Mouse (Mus musculus): ENCODE data around the gene Cdc42bpb.
A peak's percentile ranks its signal among the peaks of the same experiment; 100 is the strongest.

The Cdc42bpb gene

DNA sequence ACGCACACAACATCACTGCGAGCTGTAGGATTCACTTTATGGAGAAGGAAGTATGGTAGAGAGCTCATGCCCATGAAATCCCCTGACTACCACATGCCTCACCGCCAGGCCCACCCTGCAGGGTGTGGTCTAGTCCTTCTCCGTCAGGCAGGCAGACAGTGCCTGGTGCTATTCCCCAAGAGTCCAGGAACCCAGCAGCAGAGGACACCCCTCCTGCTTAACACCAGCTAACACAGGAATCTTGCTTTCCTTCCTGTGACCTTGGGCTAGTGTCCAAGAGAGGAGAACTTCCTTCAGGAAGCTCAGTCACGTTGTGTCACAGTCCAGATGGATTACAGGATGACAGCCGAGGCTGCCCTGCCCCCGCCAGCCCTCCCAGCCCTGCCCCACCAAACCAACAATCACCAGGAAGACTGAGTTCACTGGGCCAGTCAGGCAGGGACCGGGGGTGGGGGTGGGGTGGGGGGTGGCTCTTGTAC, 9.2 kb upstream of the Cdc42bpb start:
- DNase-seq (ENCODE audit: low read depth, low spot score): peak; percentile 11

DNA sequence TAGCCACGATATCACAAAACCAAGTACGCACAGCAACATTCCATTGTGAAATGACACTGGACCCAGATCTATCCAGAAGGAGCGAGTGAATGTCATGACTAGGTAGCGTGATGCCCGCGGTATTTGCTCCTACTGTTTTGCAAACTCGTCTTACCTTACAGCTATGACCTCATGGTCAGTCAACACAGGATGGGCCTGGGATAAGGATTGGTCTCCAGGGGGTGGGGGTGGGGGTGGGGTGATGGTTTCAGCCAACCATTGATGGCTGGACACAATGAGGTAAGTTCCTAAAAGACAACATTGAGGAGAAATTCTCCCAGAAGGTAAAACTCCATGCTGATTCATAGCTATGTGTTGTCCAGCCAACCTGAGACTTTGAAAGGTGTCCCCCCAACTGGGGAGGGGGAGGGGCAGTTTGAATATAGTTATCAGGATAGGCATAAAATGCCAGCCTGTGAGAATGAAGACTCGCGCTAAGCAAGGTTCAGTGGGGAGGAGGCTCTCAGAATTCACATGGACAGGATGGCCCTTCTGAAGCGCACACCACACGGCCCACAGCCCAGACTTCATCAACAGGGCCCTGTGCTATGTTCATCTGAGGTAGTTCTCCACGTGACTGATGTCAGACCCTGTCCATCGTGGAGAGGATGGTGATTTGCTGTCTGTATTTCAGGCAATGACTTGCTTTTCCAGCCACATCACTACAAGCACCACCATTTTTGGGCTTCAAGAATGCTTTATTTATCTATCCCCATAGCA, 8.5 kb upstream of the Cdc42bpb start:
- DNase-seq (ENCODE audit: low read depth, low spot score): no peak

DNA sequence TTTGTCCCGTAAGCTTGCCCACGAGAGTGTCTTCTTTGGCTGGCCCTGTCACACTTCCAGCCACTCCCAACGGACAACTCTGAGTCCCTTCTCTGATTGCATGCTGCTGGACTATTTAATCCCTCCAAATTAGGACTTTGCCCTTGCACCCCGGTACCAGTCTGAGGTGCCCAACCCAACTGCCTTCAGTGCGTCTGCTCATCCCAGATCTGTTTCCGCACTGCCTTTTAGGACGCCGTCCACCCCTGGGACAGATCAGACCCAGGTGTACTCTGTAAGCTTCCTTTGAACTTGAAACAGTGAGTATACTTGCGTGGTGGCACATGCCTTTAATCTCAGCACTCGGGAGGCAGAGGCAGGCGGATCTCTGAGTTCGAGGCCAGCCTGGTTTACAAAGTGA, 1.3 kb upstream of the Cdc42bpb start:
- no peak for DNase-seq (ENCODE audit: low read depth, low spot score)

GRCm38 (mm10) chr12:111377986-111378490, 520 bp upstream of the Cdc42bpb start:
- DNase-seq (ENCODE audit: low read depth, low spot score): peak; percentile 21

GRCm38 (mm10) chr12:111376826-111377331, 639 bp downstream of the Cdc42bpb start:
- peak; percentile 14 for DNase-seq (ENCODE audit: low read depth, low spot score)

DNA sequence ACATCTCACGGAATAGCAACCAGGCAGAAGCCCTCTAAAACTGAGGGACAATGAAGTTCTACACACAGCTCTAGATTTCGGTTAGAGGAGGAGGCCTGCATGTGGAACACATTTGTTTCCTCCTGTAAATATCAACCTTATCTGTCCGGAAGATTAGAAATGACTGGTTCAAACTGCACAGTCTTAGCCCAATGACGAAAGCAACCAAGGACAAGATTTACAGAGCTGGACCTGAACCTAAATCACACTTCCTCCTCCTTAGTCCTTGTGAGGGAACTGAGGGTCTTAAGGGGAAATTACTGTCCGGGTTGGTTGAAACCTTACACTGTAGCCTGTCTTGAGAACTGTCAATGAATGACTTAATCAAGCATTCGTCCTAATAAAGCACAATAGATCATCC, 1.5 kb downstream of the Cdc42bpb start:
- no peak for DNase-seq (ENCODE audit: low read depth, low spot score)

GRCm38 (mm10) chr12:111375559-111375958, 2.0 kb downstream of the Cdc42bpb start:
- no peak for DNase-seq (ENCODE audit: low read depth, low spot score)

GRCm38 (mm10) chr12:111374727-111375126, 2.8 kb downstream of the Cdc42bpb start:
- no peak for DNase-seq (ENCODE audit: low read depth, low spot score)

DNA sequence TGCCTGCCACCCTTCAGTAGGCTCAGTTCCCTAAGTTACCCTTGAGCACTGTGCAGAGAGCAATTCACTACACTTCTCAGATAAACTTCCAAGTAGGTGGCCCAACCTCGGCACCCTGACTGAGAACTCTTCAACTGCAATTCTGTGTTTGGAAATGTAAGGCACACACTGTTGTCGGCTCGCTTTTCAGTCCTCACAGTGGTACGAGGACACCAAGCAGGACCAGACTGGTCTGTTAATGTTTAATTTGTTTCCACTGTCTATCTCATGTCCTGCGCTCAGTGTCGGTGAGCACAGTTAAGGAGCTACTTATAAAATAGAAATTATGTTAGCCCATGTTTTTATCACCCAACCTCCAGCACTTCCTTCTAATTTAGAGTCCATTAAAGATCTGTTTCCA, 4.1 kb downstream of the Cdc42bpb start:
- DNase-seq (ENCODE audit: low read depth, low spot score): no peak

GRCm38 (mm10) chr12:111371905-111372304, 5.6 kb downstream of the Cdc42bpb start:
- no peak for DNase-seq (ENCODE audit: low read depth, low spot score)

DNA sequence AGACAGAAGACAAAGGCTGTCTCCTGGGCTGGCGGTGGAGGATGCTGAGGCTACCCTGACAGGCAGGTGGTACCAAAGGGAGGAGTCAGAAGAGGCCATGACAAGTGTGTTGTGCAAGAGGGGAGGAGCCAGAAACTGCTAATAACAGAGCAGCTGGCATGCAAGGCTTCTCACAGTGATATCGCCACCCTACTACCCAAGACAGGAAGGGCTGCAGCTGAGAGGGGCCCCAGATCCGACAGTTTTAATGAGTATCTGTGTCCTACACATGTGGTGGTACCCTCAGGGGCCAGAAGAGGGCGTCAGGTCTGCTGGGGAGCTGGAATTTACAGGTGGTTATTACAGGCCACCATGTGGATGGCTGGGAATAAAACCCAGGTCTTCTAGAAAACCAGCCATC, 7.3 kb downstream of the Cdc42bpb start:
- DNase-seq (ENCODE audit: low read depth, low spot score): peak; percentile 11

DNA sequence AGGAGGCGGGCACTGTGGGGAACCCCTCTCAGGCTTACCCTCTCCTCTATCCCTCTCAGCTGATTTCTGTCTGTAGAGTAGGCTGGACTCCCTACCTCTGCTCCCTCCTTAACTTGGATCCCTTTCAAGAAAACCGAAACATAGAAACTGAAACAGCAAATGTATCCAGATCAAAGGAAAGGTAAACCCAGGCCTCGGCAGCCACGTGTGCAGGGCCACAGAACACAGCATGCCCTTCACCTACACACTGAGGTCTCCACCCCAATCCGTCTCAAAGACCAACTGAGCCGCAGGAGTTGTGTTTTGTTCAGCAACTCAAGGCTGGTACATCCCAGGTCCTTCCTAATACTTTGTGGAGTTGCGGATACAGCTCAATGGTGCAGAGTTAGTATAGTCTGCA, 10.5 kb downstream of the Cdc42bpb start:
- DNase-seq (ENCODE audit: low read depth, low spot score): no peak

- DNase-seq (ENCODE audit: low read depth, low spot score): no peak
Observed at GRCm38 (mm10) chr12:111364234-111364633, 13.3 kb downstream of the Cdc42bpb start.

GRCm38 (mm10) chr12:111361319-111362098, 16.0 kb downstream of the Cdc42bpb start:
- peak; percentile 61 for DNase-seq (ENCODE audit: low read depth, low spot score)

DNA sequence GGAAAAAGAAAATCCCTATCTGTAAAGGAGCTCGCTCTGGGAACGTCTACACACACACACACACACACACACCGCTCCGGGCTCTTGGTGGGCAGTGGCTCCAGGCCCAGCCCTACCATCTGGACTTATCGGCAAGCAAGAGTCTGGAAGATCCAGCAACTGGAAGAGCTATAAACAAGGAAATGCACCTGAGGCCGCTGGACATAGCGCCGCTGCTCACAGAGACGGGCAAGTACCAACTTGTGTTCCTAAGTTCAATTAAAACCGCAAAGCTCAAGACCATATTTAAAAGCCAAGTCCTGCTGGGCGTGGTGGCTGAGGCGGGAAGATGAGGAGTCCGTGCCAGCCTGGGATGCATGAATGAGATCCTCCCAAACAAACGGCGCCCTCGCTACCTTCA, 16.8 kb downstream of the Cdc42bpb start:
- peak; percentile 24 for DNase-seq (ENCODE audit: low read depth, low spot score)

DNA sequence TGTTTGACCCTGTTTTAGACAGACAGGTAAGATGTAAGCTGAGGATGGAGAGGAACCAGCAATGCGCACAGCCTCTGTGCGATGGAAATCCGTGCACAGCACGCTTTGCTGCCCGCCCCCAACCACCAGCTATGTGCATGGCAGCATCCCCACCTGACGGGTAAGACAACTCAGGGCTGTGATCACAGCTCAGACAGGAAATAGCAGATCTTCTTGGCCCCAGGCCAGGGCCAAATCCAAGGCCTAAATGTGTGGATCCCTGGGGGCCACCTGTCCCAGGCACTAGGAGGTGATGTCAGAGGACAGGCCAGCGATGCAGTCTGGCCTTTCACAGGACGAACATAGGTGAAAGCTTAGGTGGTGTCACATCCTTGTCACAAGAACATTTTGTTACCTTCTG, 21.3 kb downstream of the Cdc42bpb start:
- DNase-seq (ENCODE audit: low read depth, low spot score): no peak

DNA sequence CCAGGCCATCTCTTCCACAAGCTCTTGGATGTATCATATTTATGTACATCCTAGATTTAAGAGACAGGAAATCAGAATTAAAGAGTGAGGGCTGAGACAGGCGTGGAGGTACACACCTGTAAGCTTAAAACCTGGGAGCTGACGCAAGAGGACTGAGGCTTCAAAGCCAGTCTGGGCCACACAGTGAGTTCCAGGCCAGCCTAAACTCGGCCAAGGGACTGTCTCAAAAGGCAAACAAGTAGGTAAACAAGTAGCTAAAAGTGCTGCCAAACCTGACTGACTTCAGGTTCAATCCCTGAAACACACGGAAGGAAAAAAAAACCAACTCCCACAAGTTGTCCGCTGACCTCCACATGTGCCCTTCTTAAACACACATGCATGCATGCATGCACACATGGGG, 23.4 kb downstream of the Cdc42bpb start:
- DNase-seq (ENCODE audit: low read depth, low spot score): no peak

DNA sequence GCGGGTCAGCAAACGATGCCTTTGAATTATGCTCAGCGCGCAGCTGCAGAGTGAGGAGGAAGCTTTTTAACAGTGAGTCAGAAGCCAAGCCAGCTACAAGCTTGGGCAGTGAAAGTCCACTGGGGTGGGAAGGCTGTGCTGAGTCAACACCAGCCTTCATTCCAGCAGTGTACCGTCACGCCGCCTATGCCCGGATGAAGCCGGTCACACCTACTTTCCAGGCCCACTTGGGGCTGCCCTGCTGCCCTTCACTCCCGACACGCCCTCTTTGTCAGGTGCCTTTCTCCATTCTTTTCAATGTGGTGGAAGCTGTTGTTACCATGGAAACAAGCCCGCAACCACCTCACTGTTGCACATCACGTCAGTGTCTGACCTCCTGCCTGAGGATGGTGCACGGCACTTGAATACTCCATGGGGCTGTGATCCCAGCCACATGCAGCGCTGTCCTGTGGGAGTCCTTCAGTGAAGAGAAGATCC, 24.0 kb downstream of the Cdc42bpb start:
- no peak for DNase-seq (ENCODE audit: low read depth, low spot score)

DNA sequence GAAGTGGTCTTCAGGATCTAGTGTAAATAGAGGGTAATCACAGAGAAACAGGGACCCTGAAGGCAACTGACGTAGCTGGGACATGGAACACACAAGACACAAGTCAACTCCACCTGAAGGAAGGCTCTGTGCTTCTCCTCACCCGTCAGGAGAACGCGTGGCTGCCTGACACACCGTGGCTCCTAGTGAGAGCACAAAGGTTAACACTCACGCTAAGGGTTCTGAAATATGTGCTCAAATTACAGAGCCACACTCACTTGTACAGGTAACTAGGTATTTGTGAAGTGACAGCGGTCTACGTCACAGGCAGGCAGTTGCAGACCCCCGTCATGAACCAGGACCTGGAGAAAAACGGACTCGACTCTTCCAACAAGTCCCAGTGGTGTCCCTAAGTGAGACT, 24.5 kb downstream of the Cdc42bpb start:
- no peak for DNase-seq (ENCODE audit: low read depth, low spot score)

DNA sequence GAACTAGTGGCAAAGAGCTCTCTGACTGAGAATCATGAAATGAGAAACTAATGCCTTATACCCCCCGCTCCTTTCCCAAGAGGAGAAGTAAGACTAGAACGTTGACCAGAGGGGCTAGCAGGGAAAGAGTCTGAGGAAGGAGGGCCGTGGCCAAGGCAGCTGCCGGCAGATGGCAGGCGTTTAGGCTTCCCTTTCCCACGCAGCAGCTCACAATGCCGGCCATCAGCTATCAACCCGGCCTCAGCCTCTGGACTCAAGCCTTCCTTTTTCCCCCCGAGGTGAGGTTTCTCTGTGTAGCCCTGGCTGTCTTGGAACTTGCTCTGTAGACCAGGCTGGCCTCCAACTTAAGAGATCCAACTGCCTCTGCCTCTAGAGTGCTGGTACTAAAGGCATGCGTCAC, 25.0 kb downstream of the Cdc42bpb start:
- no peak for DNase-seq (ENCODE audit: low read depth, low spot score)

GRCm38 (mm10) chr12:111349540-111350231, 27.8 kb downstream of the Cdc42bpb start:
- no peak for DNase-seq (ENCODE audit: low read depth, low spot score)

DNA sequence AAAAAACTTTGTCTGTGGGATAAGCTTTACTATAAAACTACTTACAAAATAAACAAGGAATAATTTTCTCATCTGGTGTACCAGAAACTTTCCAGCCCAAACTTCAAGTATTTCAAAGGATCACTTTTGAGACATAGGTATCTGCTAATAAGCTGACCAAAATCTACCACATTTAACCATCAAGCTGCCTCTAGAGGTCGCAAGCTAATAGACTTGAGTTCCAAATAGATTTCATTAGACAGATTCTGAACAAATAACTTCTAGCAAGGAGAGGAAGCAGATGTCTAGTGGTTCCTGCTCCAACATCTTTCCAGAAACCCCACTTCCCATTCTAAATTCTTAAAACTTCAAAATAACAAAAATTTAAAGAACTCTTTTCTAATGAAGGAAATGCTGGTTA, 33.6 kb downstream of the Cdc42bpb start:
- DNase-seq (ENCODE audit: low read depth, low spot score): no peak

Data from forelimb bud, embryonic 11.5 days (tissue).